Comparison of ENCODE assay signal across 17 mouse cellular contexts in the genomic region with DNA sequence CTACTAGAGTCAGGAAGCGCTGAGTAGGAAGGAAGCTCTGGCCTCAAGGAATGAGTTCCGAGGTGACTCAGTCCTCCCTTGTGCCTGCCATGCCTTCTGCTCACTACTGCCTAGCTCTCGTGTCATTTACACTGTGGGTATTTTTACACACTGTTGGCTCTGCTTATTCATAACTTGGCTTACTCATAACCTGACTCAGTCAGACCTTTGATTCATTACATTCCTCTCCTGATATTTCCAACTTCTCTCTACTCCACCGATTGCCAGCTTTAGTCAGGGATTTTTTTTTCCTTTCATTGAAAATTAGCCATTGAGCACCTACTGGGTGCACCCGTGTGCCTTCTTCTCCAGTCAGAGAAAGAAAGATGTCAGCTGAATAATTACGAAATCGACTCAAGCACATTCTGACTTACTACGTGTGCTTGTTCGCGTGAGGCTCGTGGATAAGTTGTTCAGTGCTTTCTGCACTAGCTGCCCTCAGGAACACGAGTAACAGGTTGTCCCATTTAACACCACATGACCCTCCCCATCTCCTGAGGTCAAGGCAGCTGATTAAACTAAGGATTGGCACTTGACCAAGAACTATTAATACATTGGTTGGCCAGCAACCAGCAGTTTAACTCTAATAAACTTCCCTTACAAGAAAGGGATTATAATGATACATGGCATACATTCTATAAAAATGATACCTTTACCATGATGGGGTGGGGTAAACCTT. TPM values are rescaled to one million over a fixed set of nuclear protein-coding genes. Genes with fewer than 3 reads are reported as not detected.
DNase-seq lines count a peak whose midpoint lies in the region; ATAC-seq and TF ChIP-seq lines count a peak whose summit lies in the region.
"Had no signal": no experiment of that assay in that cellular context is flagged by ENCODE, and none has a peak within 500 bp of the region (broad histone marks: within the 10 kb centered on the region; RNA-seq: fewer than 3 reads in every experiment).

No protein-coding gene starts in this region.

- TF ChIP-seq EP300 in stomach, postnatal 0 days (optimal IDR thresholded peaks at IDR 0.05), result no peak

- peak; percentile 91 for ATAC-seq in stomach, postnatal 0 days (ENCODE audit: low FRiP score, low TSS enrichment)
- ATAC-seq in hindbrain, embryonic 14.5 days (ENCODE audit: low FRiP score), result no peak
- ATAC-seq: activated CD4-positive, CD25-positive, alpha-beta regulatory T cell, adult 4 months had no signal

- no peak overlapping the region for H3K4me2 ChIP-seq in stomach, postnatal 0 days (replicated peaks; ENCODE audit: low read depth)
- H3K4me2 ChIP-seq in hindbrain, embryonic 14.5 days (replicated peaks), result no peak overlapping the region
- H3K4me2 ChIP-seq: embryonic facial prominence, embryonic 13.5 days; forebrain, embryonic 12.5 days; lung, embryonic 14.5 days had no signal

- H3K4me1 ChIP-seq in stomach, postnatal 0 days (replicated peaks; ENCODE audit: control insufficient read depth, insufficient read depth), result peaks cover 3% of the 10 kb centered on the region; the same call in 1 of the 2 replicates
- no peaks in the 10 kb centered on the region for H3K4me1 ChIP-seq in hindbrain, embryonic 14.5 days (replicated peaks; ENCODE audit: control insufficient read depth, insufficient read depth, low read length)
- H3K4me1 ChIP-seq: embryonic facial prominence, embryonic 13.5 days; forebrain, embryonic 12.5 days had no signal

- no peak overlapping the region for H3K9ac ChIP-seq in stomach, postnatal 0 days (ENCODE audit: low read length)
- no peak overlapping the region for H3K9ac ChIP-seq in hindbrain, embryonic 14.5 days
- H3K9ac ChIP-seq: embryonic facial prominence, embryonic 13.5 days; forebrain, embryonic 12.5 days; lung, embryonic 14.5 days had no signal

- no peaks in the 10 kb centered on the region for H3K36me3 ChIP-seq in stomach, postnatal 0 days (ENCODE audit: control insufficient read depth, insufficient read depth, low read length)
- H3K36me3 ChIP-seq in hindbrain, embryonic 14.5 days (replicated peaks; ENCODE audit: control insufficient read depth, insufficient read depth), result no peaks in the 10 kb centered on the region
- H3K36me3 ChIP-seq: embryonic facial prominence, embryonic 13.5 days; forebrain, embryonic 12.5 days; heart, embryonic 10.5 days had no signal

- no peaks in the 10 kb centered on the region for H3K9me3 ChIP-seq in stomach, postnatal 0 days (ENCODE audit: control insufficient read depth, low read length)
- no peaks in the 10 kb centered on the region for H3K9me3 ChIP-seq in hindbrain, embryonic 14.5 days (ENCODE audit: control insufficient read depth, low read length)
- H3K9me3 ChIP-seq: embryonic facial prominence, embryonic 13.5 days; forebrain, embryonic 12.5 days; heart, embryonic 10.5 days had no signal

- H3K27me3 ChIP-seq in stomach, postnatal 0 days (ENCODE audit: control insufficient read depth, insufficient read depth, low read length), result no peaks in the 10 kb centered on the region
- H3K27me3 ChIP-seq in hindbrain, embryonic 14.5 days (ENCODE audit: control insufficient read depth, insufficient read depth, low read length), result no peaks in the 10 kb centered on the region
- H3K27me3 ChIP-seq: embryonic facial prominence, embryonic 13.5 days; forebrain, embryonic 12.5 days had no signal

- TF ChIP-seq CTCF in stomach, postnatal 0 days (IDR thresholded peaks at IDR 0.05; ENCODE audit: low read depth), result no peak

- 43% methylated on average over 12 of the region's 12 CpGs for WGBS in stomach, postnatal 0 days
- 87% methylated on average over 12 of the region's 12 CpGs for WGBS in hindbrain, embryonic 14.5 days

- peak overlapping the region; percentile 61 for H3K27ac ChIP-seq in stomach, postnatal 0 days (replicated peaks)
- H3K27ac ChIP-seq in hindbrain, embryonic 14.5 days, result no peak overlapping the region
- H3K27ac ChIP-seq: embryonic facial prominence, embryonic 13.5 days; forebrain, embryonic 12.5 days; heart, embryonic 10.5 days had no signal

- no peak overlapping the region for H3K4me3 ChIP-seq in stomach, postnatal 0 days (ENCODE audit: low read depth, low read length)
- H3K4me3 ChIP-seq in hindbrain, embryonic 14.5 days (replicated peaks; ENCODE audit: low read length), result no peak overlapping the region
- H3K4me3 ChIP-seq: embryonic facial prominence, embryonic 13.5 days; forebrain, embryonic 12.5 days; heart, embryonic 10.5 days had no signal

- peak; percentile 71 for DNase-seq in adrenal gland, adult 2 months
- no peak for DNase-seq in adrenal gland, adult 18-20 months (ENCODE audit: low spot score in 2 of 2)
- peak; percentile 40 for DNase-seq in right cerebral cortex, adult 18-20 months
- no peak for DNase-seq in right cerebral cortex, postnatal 10 days (ENCODE audit: low spot score in 2 of 2)
- peak; percentile 82 for DNase-seq in brain, adult 2 months (ENCODE audit: low read depth, low spot score)
- peak; percentile 43 for DNase-seq in stomach, postnatal 0 days (ENCODE audit: low spot score)
- DNase-seq in hindbrain, embryonic 14.5 days (ENCODE audit: low spot score), result no peak
- DNase-seq in urinary bladder, postnatal 14 days (ENCODE audit: low spot score), result no peak
- DNase-seq: B cell, adult 2 months; kidney, adult 2 months; right cerebral cortex, postnatal 4 days; thymus, postnatal 25 days had no signal

RNA-seq across cellular contexts. Expression of a gene that starts 23.3 kb away (rescaled TPM):
- 10 to 100 TPM; 35.7 to 51.4 TPM for total RNA-seq in adrenal gland, adult 2 months (2021)
- polyA plus RNA-seq in adrenal gland, adult 2 months (2012; rRNA removed), result 6.9 and 9.5 TPM in 2 replicates
- 10 to 100 TPM; 42.3 to 42.5 TPM for total RNA-seq in adrenal gland, adult 18-20 months (2021)
- polyA plus RNA-seq in stomach, postnatal 0 days (2015; fragmentation: Nextera tagmentation; extraction: Ambion mirVana), result 4.4 TPM in 2 replicates
- polyA plus RNA-seq in hindbrain, embryonic 14.5 days (2014; fragmentation: Nextera tagmentation; extraction: Ambion mirVana), result 12.7 and 13.2 TPM in 2 replicates

Comparison
In these comparisons a context has a peak if more than half of its experiments do, and no peak if none do; other contexts are left out.
1. DNase-seq: peak in adrenal gland, adult 2 months (single experiment), right cerebral cortex, adult 18-20 months (single experiment), brain, adult 2 months (single experiment) and stomach, postnatal 0 days (single experiment); none in adrenal gland, adult 18-20 months (0 of 2), right cerebral cortex, postnatal 10 days (0 of 2), hindbrain, embryonic 14.5 days (single experiment) and urinary bladder, postnatal 14 days (single experiment).